Mouse (Mus musculus): ENCODE measurements around the gene Gtpbp3. TPM values are rescaled to one million over a fixed set of nuclear protein-coding genes. Genes with fewer than 3 reads are reported as not detected.

The Gtpbp3 gene
- polyA plus RNA-seq, 1 experiment from 2014 or later: 10.6 TPM

DNA sequence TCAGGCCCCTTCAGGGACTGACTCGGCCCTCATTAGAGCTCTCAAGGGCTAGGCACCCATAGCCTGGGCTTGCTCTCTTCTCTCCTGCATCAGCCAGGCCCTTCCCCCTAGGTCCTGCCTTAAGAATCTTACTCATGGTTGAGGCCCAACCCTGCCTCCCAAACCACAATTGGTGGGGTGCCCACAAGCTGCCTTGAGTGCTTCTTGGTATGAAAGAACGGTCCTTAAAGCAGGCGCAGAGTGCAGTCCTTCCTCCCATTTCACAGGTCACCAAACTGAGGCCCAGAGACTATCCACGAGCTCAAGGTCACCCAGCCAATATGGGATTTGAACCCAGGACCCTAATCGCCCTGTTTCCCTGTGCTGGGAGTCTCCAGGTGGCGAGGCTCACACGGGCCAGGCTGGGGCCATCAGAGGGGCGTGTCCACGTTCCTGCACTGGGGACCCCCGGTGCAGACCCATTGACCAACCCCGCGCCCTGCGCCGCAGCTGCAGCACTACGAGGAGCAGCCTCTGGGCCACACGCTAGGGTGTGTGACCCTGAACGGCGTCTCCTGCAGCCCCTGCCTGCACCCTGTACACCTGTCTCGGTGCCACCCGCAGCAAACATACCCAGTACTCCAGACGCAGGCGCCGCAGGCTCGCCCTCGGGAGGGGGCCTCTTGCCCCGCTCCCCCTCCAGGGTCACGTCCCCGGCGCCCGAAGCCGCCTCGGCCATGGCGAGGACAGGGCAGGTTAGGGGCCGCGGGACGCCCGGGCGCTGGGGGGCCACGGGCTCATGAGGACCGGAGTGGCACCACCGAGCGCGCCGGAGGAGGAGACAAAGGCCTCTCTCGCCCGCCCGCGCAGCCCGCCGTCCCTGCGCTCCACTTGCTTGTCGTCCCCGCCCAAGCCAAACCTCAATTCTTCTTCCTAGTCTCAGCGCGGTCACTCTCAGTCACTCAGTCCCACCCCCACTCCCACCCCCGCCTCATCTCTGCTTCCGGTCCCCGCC is 2.5 kb upstream of the Gtpbp3 start, which contains the start of gene Ano8:
Ano8 (minus strand) TSS at position 822 of the 994 bp plus-strand sequence.
- DNase-seq (ENCODE audit: low spot score): peak; percentile 95

GRCm38 (mm10) chr8:71486136-71486529 is 1.8 kb upstream of the Gtpbp3 start:
- Histone ChIP-seq H3K27me3 (replicated peaks; ENCODE audit: insufficient read depth, low read length) (no peaks in the 10 kb centered on the region), H3K27ac (ENCODE audit: low read length) (no peak overlapping the region), H3K4me3 (ENCODE audit: low read depth, low read length) (no peak overlapping the region), H3K9ac (replicated peaks; ENCODE audit: low read depth) (no peak overlapping the region), H3K36me3 (ENCODE audit: insufficient read depth, low read length) (0 out of 2 replicates have a peak, but pooled peaks cover 3% of the 10 kb centered on the region), H3K4me2 (replicated peaks; ENCODE audit: low read depth, low read length) (peak overlapping the region; percentile 90), H3K9me3 (ENCODE audit: low read length) (no peaks in the 10 kb centered on the region), H3K4me1 (ENCODE audit: insufficient read depth, low read depth, low read length) (peaks cover 13% of the 10 kb centered on the region)
- TF ChIP-seq CTCF (IDR thresholded peaks at IDR 0.05): no peak
- TF ChIP-seq EP300 (IDR thresholded peaks at IDR 0.05): no peak
- ATAC-seq: peak; percentile 16
- 7% methylated on average over 7 of the region's 7 CpGs for WGBS
- peak; percentile 52 for DNase-seq (ENCODE audit: low spot score)

More for the DNA sequence above, 2.5 kb upstream of the Gtpbp3 start, which contains the start of gene Ano8:
- Histone ChIP-seq H3K9ac (replicated peaks; ENCODE audit: low read depth) (peak within 1 kb of the TSS; percentile 45), H3K4me3 (ENCODE audit: low read depth, low read length) (peak within 1 kb of the TSS; percentile 54), H3K36me3 (ENCODE audit: insufficient read depth, low read length) (0 out of 2 replicates have a peak, but pooled peaks cover 3% of the 10 kb centered on the region), H3K9me3 (ENCODE audit: low read length) (no peaks in the 10 kb centered on the region), H3K27ac (ENCODE audit: low read length) (peak within 1 kb of the TSS; percentile 40; the same call in 1 of the 2 replicates), H3K27me3 (replicated peaks; ENCODE audit: insufficient read depth, low read length) (no peaks in the 10 kb centered on the region), H3K4me1 (ENCODE audit: insufficient read depth, low read depth, low read length) (peaks cover 13% of the 10 kb centered on the region), H3K4me2 (replicated peaks; ENCODE audit: low read depth, low read length) (peak within 1 kb of the TSS; percentile 90)
- ATAC-seq: peak; percentile 72
- TF ChIP-seq EP300 (IDR thresholded peaks at IDR 0.05): no peak
- TF ChIP-seq CTCF (IDR thresholded peaks at IDR 0.05): no peak
- WGBS: 4% methylated on average over 48 of the region's 58 CpGs

GRCm38 (mm10) chr8:71488454-71488853 is 551 bp downstream of the Gtpbp3 start:
- WGBS: under 1% methylated on average over 22 of the region's 22 CpGs
- no peaks in the 10 kb centered on the region for H3K9me3 ChIP-seq (ENCODE audit: low read length)
- TF ChIP-seq CTCF (IDR thresholded peaks at IDR 0.05) (0 out of 2 replicates have a peak, but pooled peaks have one; percentile 22), EP300 (IDR thresholded peaks at IDR 0.05) (no peak)

DNA sequence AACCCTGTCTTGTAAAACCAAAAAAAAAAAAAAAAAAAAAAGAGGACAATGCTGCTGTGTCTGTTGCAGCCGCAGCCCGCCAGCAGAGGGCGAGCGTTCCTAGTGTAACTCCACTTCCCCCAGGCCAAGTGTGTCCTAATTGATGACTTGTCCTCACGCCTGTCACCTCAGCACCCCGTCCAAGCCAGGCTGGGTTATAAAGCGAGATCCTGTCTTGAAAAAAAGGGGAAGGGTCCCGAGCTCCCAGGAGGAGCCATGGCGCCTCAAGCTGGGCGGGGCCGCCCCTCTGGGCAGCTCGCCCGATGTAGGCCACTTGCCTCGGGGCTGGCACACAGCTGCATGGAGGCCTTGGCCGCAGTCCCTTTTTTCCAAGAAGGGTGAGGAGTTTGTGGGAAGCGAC is 7.1 kb downstream of the Gtpbp3 start:
- no peaks in the 10 kb centered on the region for H3K9me3 ChIP-seq (ENCODE audit: low read length)
- TF ChIP-seq EP300 (IDR thresholded peaks at IDR 0.05): no peak
- peak; percentile 84 for TF ChIP-seq CTCF (IDR thresholded peaks at IDR 0.05)
- no peak overlapping the region for H3K9ac ChIP-seq (replicated peaks; ENCODE audit: low read depth)
- peaks cover 9% of the 10 kb centered on the region; the same call in 1 of the 2 replicates for H3K36me3 ChIP-seq (ENCODE audit: insufficient read depth, low read length)
- 8% methylated on average over 16 of the region's 16 CpGs for WGBS
- no peak overlapping the region for H3K27ac ChIP-seq (ENCODE audit: low read length)
- peaks cover 13% of the 10 kb centered on the region for H3K4me1 ChIP-seq (ENCODE audit: insufficient read depth, low read depth, low read length)
- no peaks in the 10 kb centered on the region for H3K27me3 ChIP-seq (replicated peaks; ENCODE audit: insufficient read depth, low read length)
- no peak overlapping the region for H3K4me2 ChIP-seq (replicated peaks; ENCODE audit: low read depth, low read length)
- no peak overlapping the region for H3K4me3 ChIP-seq (ENCODE audit: low read depth, low read length)
- ATAC-seq: peak; percentile 61
- DNase-seq (ENCODE audit: low spot score): peak; percentile 93

More at GRCm38 (mm10) chr8:71488454-71488853, 551 bp downstream of the Gtpbp3 start:
- ATAC-seq: peak; percentile 91
- Histone ChIP-seq H3K36me3 (ENCODE audit: insufficient read depth, low read length) (peaks cover 9% of the 10 kb centered on the region; the same call in 1 of the 2 replicates), H3K4me3 (ENCODE audit: low read depth, low read length) (peak overlapping the region; percentile 65), H3K9ac (replicated peaks; ENCODE audit: low read depth) (peak overlapping the region; percentile 50), H3K27me3 (replicated peaks; ENCODE audit: insufficient read depth, low read length) (no peaks in the 10 kb centered on the region), H3K27ac (ENCODE audit: low read length) (peak overlapping the region; percentile 87), H3K4me2 (replicated peaks; ENCODE audit: low read depth, low read length) (peak overlapping the region; percentile 89), H3K4me1 (ENCODE audit: insufficient read depth, low read depth, low read length) (peaks cover 13% of the 10 kb centered on the region)
- peak; percentile 98 for DNase-seq (ENCODE audit: low spot score)

DNA sequence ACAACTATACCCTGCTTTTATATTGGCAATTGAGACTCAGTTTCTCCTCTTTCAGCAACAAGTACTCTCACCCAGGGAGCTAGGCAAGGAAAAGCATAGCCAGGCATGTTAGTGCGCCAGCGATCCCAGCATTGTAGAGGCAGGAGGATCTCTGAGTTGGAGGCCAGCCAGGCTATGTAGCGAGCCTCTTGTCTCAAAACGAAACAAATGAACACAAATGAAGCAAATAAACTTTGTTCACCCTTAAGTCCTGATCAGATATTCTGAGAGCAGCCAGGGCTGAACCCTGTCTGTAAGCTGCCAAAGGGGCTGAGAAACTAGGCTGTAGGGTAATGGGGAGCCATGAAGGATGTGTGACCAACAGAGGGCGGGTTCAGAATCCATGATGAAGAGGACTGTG is 7.9 kb downstream of the Gtpbp3 start:
- no peak for ATAC-seq
- H3K36me3 ChIP-seq (ENCODE audit: insufficient read depth, low read length): peaks cover 9% of the 10 kb centered on the region; the same call in 1 of the 2 replicates
- DNase-seq (ENCODE audit: low spot score): no peak
- H3K9me3 ChIP-seq (ENCODE audit: low read length): no peaks in the 10 kb centered on the region
- H3K4me1 ChIP-seq (ENCODE audit: insufficient read depth, low read depth, low read length): peaks cover 13% of the 10 kb centered on the region
- no peak for TF ChIP-seq CTCF (IDR thresholded peaks at IDR 0.05)
- TF ChIP-seq EP300 (IDR thresholded peaks at IDR 0.05): no peak
- WGBS: 66% methylated on average over 5 of the region's 5 CpGs
- no peak overlapping the region for H3K9ac ChIP-seq (replicated peaks; ENCODE audit: low read depth)
- H3K27ac ChIP-seq (ENCODE audit: low read length): peak overlapping the region; percentile 58; the same call in 1 of the 2 replicates
- no peak overlapping the region for H3K4me3 ChIP-seq (ENCODE audit: low read depth, low read length)
- H3K4me2 ChIP-seq (replicated peaks; ENCODE audit: low read depth, low read length): no peak overlapping the region
- no peaks in the 10 kb centered on the region for H3K27me3 ChIP-seq (replicated peaks; ENCODE audit: insufficient read depth, low read length)

- Histone ChIP-seq H3K9ac (replicated peaks; ENCODE audit: low read depth) (no peak overlapping the region), H3K27me3 (replicated peaks; ENCODE audit: insufficient read depth, low read length) (no peaks in the 10 kb centered on the region), H3K9me3 (ENCODE audit: low read length) (no peaks in the 10 kb centered on the region), H3K4me2 (replicated peaks; ENCODE audit: low read depth, low read length) (no peak overlapping the region), H3K4me3 (ENCODE audit: low read depth, low read length) (no peak overlapping the region), H3K27ac (ENCODE audit: low read length) (peak overlapping the region; percentile 58), H3K36me3 (ENCODE audit: insufficient read depth, low read length) (peaks cover 9% of the 10 kb centered on the region; the same call in 1 of the 2 replicates), H3K4me1 (ENCODE audit: insufficient read depth, low read depth, low read length) (peaks cover 13% of the 10 kb centered on the region)
- ATAC-seq (peak; percentile 69), DNase-seq (ENCODE audit: low spot score) (peak; percentile 76)
- WGBS: 34% methylated on average over 11 of the region's 11 CpGs
- TF ChIP-seq EP300 (IDR thresholded peaks at IDR 0.05) (peak; percentile 83), CTCF (IDR thresholded peaks at IDR 0.05) (peak; percentile 70)
Measured at GRCm38 (mm10) chr8:71496481-71496880, 8.6 kb downstream of the Gtpbp3 start.

Measured in lung, postnatal 0 days (tissue).